Mouse (Mus musculus): ENCODE measurements around the gene Emg1.

The Emg1 gene

DNA sequence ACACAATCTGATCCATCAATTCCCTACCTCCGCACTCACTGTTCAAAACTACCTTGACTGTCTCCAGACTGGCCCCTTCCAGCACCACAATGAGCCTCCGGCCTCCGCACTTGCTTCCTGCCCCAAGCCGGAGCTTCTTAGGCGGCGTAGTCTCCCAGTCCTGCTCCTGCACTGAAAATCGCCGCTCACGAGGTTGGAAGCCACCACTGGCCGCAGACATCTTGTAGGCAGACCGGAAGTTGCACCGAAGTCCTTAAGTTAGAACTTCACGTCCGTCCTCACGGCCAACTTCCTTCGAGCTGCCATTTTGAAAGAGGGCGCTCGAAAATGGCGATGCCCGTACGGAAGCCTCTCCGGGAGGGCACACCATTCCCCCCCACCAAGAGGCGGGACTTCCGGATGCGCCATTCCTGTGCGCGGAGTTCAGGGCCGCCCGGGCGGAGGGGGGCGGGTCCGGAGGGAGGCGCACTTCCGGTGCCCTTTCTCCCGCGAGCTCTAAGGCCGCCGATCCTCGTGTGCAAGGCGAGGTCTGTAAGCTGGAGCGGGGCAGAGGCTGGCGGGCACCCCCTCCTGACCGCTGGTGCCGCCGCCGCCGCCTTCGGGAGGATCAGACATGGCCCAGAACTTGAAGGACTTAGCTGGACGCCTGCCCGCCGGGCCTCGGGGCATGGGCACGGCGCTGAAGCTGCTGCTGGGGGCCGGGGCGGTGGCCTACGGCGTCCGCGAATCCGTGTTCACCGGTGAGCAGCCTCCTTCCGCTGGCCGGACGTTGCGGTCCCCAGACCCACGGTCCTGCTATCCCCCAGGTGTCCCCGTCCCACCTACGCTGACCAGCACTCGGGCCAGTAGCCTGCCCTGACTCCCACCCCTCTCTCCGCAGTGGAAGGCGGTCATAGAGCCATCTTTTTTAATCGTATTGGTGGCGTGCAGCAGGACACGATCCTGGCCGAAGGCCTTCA is at the start of gene Emg1, which contains the start of gene Phb2:
TSS of gene Emg1 (minus strand) at position 355 of the 959 bp plus-strand sequence.
TSS of gene Phb2 (plus strand) at position 513 of the 959 bp plus-strand sequence.
- DNase-seq, result peak; percentile 96 to 97

DNA sequence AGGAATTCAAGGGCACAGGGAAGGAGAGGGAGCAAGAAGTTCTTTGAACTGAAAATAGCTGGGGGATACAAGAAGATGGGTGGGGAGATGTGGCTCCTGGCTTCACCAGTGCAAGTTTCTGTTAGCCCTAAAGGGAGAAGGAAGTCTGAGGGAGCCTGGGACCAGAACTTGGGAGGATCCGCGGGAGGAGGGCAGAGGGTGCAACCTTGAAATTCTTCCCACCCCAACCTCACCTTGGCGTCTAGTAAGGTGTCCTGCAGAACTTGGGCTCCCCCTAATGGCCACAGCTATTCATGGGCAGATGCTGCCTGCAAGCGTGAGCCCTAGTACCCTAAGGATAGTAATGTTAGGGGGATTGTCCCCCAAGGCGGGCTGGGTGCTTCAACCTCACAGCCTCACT is 47.3 kb upstream of the Emg1 start:
- peak; percentile 87 to 88 for DNase-seq

DNA sequence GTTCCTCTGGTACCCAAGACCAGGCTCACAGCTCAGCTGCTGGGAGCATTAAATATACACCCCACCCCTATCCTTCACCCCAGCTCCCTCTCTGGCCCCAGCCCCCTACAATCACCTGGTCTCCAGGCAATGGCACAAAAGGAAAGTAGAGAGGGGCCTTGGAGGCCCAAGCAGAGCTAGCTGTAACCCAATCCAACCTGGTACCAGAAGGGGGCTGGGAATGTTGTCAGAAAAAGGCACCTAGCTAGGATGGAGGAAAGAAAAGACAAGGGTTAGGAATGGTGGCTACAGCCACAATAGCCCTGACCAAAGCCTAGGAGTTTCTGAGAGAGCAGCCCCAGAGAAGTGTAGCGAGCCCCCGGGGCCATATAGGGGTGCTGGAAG is 46.9 kb upstream of the Emg1 start:
- no peak for DNase-seq

DNA sequence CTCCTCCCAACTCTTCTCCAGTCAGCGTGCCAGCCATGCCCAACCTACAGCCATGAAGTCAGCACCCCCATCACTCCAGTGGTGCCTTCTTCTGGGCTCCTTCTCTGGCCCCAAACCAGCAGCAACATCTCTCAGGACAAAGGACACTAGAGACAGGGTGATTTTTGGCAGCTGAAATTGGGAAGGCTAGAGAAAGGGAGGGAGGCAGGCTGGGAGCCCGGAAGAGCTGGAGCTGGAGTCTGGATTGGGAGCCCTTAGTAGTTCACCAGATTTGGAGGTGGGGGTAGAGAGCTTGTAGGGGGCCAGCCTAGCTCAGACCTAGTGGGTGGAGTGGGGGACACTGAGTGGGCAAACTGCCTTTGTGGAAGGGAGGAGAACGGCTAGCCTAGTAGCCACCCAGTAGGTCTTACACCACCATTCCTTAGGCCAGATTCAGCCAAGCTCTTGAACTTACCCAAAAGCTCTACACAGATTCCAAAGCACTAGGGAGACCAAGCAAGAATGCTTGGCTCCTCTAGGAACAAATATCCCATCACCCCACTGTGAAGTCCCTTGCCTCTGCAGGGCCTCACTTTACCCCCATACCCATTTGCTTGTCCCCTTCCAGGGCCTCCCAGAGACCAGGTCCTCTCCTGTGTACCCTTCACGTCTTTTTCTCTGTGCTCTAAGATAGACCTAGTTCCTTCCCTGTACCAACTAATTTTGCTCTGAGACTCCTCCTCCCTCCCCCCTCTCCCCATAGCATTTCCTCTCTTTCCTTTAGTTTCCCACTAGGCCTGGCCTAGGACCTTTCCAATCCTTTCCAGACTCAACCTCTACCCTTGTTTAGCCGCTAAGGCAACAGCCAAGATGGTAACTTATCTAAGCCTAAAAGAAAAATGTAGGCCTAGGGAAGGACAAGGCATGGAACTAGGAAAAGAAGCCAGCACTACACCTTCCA is 46.2 kb upstream of the Emg1 start:
- DNase-seq, result peak; percentile 71 to 76

DNA sequence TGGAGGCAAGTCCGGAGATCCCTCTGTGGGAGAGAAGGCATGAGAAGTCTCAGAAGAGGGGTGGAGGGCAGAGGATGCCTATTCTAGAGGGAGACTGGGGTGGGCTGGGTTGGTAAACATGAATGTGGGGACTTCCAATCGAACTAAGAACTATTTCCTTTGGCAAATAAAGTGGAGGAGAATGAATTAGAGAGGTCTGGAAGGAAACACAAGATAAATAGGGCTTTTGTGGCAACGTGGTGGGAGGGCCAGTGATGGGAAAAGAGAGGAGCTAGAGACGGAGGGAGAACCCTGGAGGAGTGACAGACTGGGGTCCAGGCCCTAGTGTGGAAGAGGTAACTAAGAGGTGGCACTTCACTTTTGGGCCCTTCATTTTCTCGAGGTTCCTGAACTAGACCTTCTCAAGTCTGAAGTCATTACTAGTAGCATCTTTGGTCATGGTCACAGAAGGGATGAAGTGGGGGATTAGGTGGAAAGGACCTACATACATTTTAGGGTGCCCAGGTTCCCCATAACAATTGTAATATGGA is 45.4 kb upstream of the Emg1 start:
- no peak for DNase-seq

DNA sequence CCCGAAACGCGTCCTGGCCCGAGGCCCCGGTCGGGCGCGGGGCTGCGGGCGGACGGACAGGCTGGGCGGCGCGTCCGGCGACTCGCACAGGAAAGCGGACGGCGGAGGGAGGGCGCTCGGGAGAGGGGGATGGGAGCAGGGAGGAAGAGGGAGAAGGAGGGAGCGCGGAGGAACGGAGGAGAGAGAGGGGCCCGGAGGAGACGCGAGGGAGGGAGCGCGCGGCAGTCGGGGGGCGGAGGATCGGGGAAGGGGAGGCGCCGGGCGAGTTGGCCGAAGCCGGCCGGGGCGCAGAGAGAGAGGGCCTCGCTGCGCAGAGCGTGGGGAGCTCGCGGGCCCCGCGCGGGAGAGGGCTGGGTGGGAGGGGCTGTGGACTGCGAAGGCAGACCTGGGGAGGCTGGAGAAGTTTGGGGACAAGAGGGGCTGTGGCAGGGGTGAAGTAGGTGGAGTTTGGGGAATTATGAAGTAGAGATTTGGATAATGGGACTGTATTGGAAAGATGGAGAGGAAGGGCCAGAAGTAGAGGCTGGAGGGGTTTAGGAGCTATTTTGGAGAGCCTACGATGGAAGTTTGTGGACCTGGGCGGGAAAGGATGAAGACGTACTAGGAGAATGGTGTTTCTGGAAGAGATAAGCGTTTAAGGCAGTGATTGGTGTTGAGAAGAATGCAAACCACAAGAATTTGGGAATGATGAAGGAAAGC is 44.8 kb upstream of the Emg1 start:
- peak; percentile 78 to 83 for DNase-seq

DNA sequence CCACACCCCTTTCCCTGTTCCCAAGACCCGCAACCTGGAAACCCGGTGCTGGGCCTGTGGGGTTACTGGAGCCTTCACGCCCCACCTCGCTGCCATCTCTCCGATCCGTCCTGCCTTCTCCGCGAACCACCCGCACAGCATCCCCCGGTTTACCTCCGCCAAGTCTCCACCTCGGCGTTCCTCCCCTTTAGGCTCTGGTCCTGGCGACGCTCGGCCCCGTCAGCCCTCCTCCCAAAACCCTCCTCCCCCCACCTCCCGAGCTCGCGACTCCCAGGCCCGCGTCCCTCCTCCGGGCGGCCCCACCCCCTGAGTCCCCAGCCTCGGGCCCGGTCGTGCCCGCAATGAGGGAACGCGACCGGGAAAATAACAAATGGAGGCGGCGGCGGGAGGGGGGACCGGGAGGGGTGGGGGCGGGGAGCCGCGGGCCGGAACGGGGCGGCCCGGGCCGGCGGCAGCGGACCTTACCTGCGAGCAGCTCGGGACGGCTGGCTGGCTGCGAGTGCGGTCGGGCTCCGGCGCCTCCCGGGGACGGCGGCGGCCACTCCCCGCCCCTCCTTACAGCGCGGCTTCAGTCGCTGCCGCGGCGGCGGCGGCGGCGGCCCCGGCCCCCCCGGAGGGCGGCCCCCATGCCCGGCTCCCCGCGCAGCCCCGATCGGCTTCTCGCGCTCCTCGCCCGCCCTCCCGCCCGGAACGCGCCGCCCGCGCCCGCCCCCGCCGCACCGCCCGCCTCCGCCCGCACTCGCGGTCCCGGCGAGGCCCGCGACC is 44.0 kb upstream of the Emg1 start, which contains the start of the genes Gm45234 and Atn1:
TSS of gene Gm45234 (minus strand) at position 191 of the 765 bp plus-strand sequence.
TSS of gene Atn1 (minus strand) at position 694 of the 765 bp plus-strand sequence.
- DNase-seq, result peak; percentile 63 to 76

DNA sequence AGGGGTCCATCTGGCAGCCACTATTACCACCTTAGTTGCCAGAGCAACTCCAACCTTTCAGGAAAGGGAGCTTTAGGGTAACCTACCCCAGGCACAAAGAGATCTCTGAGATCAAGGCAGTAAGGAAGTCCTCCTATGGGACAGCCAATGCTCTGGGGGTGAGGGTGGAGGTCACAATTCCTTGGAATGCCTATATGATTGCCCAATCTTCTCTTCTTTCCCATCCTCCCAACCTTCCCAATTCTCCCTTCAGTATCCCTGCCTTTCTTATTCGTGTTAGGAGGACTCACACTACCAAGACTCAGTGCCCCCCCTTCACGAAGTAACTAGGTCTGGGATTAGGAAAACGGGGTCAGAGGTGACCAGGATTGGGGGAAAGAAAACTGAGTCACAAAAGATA is 43.3 kb upstream of the Emg1 start:
- no peak for DNase-seq

DNA sequence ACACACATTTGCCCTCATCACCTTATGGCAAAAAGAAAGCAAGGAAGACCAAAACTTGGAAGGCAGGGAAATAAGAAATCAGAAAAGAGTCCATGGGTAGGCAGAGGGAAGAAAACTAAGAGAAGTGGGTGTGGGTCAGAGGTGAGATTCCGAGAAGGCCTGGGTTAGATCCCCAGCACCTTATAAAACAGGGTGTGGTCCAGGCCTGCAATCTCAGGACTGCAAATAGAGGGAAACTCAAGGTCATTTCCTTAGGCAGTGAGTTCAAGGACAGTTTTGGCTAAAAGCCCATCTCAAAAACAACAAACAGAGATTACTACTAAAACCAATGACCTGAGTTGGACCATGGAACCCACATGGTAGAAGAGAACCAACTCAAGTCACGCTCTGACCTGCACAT is 41.9 kb upstream of the Emg1 start:
- no peak for DNase-seq

DNA sequence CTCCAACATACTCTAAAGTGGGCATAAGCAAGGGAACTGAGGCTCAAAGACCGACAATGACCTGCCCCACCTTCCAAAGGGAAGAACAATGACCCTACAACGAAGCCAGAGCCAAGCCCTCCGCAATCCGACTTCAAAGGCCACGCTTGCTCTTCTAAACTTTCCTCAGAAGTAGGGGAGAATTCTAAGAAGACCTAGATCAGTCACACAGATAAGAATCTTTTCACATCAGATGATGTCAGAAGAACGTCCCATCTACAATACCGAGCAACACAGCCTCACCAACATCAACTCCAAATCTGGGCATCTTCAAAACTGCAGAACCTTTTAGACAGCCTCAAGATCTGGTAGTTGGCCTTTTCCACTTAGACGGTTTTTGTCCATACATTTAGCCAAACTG is 38.4 kb upstream of the Emg1 start:
- DNase-seq, result no peak

DNA sequence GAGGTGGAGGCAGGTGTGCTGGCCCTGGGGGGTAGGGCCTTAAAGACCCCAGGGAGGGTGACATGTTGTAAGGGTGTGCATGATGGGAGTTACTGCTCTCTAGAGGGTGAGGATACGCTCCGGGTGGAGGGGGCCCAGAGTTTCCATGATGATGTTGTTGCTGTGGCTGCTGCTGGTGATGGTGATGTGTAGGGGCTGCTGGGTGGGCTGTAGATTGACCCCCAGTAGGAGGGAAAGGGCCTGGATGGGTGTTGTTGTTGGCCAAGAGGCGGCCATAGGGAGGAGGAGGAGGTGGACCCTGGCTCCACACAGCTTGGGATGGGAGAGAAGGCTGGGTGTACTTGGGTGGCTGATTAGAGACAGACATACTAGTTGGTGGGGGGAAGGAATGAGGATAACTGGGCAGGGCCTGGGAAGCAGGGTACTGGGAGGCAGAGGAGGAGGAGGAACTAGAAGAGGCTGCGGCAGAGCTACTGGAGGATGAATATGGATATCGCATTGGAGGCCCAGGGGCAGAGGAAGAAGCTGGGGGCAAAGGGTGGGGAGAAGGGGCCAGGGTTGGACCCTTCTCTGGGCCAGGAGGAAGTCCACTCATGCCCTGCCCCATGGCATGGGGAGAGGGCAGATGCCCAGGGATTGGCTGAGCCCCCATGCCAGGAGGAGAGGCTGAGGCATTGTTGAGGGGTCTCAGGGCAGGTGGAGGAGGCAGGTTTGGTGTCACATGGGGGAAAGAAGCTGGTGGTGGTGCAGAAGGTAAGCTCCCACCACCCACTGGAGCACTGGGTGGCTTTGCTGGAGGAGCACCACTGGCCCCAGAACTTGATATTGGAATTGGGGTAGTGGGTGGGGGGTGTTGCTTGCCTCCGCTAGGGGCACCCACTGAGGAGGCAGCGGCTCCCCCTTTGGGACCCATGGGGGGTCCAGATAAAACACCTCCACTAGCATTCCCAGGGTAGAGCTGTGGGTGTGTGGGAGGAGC is 35.0 kb upstream of the Emg1 start:
- DNase-seq, result no peak

DNA sequence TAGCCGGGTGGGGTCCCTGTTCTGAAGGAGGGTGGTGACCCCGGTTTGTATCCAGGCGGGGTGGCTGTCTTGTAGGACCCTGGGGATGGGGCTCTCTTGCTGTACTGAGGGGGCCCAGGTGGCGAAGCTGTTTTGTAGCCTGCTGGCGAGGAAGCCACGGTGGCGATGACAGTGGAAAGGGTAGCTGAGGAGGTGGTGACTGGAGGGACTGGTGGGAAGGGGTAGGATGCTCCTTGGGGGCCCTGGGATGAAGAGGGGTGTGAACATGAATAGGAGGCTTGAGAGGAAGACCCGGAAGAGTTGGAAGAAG is 34.3 kb upstream of the Emg1 start:
- no peak for DNase-seq

DNA sequence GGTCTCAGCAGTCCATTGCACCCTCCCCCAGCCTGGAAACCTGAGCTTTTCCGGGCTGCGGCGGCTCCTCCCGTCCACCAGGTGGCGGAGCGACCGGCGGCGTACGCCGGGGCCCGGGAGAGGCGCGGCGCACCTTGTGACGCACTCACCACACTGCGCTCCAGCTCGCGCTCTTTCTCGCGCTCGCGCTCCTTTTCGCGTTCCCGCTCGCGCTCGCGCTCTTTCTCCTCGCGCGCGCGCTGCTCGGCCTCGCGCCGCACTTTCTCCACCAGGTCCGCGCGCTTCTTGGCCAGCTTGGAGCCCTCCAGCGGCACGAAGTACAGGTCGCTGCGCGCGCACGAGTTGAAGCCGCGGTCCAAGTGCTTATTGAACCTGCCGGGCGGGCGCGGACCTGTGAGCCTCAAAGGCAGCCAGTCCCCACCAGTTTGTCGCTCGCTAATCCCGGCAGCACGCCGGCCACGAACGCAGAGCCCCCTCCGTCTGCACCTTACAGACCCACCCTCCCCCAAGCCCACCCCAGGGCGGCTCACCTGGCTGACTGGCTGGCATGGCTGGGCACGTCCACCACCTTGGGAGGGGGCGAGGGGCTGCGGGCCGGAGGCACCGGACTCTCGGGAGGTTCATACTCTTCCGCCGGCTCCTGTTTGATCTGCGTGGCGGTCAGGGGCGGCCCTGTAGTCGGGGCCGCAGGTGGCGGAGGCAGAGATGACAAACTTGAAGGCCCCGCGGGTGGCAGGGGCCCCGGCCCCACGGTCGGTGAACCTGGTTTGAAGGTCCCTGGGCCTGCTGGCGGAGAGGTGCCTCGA is 33.7 kb upstream of the Emg1 start:
- DNase-seq, result peak; percentile 95

DNA sequence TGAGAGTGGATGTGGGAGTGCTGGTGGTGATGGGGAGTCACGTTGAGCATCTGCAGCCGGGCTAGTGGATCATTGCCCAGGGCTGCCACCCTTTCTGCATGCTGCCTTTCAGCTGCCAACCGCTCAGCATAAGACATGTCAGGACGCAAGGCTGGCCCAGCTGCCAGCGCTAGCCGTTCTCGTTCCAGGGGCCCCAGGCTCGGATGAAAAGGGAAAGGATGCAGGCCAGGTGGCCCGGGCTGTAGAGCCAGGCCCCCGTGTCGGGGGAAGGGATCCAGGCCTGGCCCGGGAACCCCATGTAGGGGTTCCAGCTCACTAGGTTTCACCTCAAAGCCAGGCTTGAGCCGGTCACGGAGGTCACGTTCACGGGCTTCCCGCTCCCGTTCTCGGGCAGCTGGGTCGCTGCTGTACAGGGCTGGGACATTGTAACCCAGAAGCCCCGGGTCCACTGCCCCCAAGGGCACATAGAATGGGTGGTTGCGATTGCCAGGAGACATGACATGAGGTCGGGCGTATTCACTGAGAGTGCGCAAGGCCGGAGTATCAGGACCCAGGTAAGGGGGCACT is 32.9 kb upstream of the Emg1 start:
- peak in 1 of 2 experiments; percentile 63 for DNase-seq

DNA sequence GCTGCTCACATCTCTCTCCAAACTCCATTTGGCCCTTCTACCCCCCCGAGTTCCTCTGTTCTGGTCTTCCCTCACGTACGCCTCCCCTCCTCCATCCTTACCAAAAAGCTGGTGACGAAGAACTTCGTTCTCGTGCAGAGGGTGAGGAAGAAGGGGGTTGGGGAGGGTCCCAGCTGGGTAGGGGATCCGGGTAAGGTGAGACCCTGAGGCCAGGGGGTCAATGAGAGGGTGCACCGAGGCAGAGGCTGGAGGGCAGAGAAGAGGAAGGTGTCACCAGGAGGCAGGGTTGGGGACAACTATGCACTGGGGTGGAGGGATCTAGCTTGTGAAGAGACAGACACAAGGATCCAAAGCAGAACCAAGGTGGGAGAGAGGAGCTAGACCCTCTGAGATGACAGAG is 31.7 kb upstream of the Emg1 start:
- no peak for DNase-seq

DNA sequence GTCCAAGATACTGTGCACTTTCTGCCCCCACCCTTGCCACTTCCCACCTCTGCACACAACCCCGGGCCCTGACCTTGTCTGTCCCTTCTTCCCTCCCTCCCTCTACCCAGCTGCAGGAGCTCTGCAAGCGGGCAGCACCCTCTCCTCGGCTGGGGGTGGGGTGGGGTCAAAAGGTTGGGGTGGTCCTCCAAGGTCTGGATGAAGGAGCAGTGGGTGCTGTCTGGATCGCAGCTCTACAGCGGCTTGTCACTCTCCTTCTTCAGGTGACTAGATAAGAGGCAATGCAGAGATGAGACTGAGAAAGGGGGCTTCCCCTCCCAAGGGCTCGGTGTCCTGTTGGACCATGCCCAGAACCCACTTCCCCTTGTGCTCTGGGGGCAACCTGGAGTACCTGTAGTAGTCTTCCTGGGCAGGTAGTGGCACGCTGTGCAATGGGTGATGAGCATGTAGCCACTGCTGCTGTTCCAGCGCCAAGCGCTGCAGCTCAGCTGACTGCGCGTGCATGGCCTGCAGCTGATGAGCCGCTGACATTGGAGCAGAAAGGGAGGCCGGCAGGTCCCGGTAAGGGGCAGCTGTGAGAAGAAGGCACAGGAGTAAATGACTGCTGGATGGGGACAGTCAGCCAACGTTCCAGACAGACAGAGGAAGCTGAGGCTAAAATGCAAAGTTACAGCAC is 31.0 kb upstream of the Emg1 start:
- DNase-seq, result no peak

DNA sequence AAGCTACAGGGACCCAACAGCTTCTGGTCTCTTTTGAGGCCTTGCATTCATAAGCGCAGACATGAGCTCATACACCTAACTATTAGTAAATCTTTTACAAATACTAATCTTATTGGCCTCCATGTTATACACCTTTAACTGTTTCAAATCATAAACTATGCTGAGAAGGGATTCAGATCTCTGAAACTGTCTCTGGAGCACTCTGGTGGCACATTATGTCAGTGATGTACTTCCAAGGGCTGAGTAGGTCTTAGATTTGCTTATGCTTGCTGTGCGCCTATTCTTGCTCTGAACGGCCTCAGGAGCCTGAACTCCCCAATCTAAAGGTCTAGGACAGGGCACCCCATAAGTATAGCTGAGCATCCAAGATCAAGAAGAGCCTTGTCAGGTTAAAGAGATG is 29.9 kb upstream of the Emg1 start:
- DNase-seq, result no peak

All from cerebellum, postnatal 36 days (tissue).